Mouse (Mus musculus): ENCODE measurements around the gene Sall4. TPM values are rescaled to one million over a fixed set of nuclear protein-coding genes. Genes with fewer than 3 reads are reported as not detected.
A peak's percentile ranks its signal among the peaks of the same experiment; 100 is the strongest.

Gene Sall4
- total RNA-seq, 2 experiments from 2014 or later = 0.14 to 0.51 TPM

GRCm38 (mm10) chr2:168742059-168742627 lies 25.6 kb downstream of the Sall4 start, which contains the start of gene Atp9a:
Gene Atp9a, minus strand, starts transcription at chr2:168742409.
- DNase-seq (ENCODE audit: extremely low spot score in 1 of 2, low spot score in 2 of 2) = peak; percentile 76 to 79
- no peak for TF ChIP-seq CTCF (IDR thresholded peaks at IDR 0.05)
- Histone ChIP-seq H3K4me3 (peak within 1 kb of the TSS; percentile 83), H3K27ac (peak within 1 kb of the TSS; percentile 94)
- intact Hi-C loops (cut with DNase I) = loop anchor here (2.0 to 5.0 kb wide), 3 partner anchors 51 to 275 kb away; no protein-coding TSS in a partner anchor

GRCm38 (mm10) chr2:168741273-168742058 lies 26.3 kb downstream of the Sall4 start:
- peak; percentile 32 for TF ChIP-seq CTCF (IDR thresholded peaks at IDR 0.05)
- Histone ChIP-seq H3K27ac (peak overlapping the region; percentile 94), H3K4me3 (peak overlapping the region; percentile 83)
- peak; percentile 74 to 87 for DNase-seq (ENCODE audit: extremely low spot score in 1 of 2, low spot score in 2 of 2)
- intact Hi-C loops (cut with DNase I) = loop anchor here (2.0 to 5.0 kb wide), 3 partner anchors 51 to 274 kb away; no protein-coding TSS in a partner anchor

GRCm38 (mm10) chr2:168740496-168740895 lies 27.2 kb downstream of the Sall4 start:
- intact Hi-C loops (cut with DNase I) = loop anchor here (5.0 kb wide), 2 partner anchors 132 to 273 kb away; no protein-coding TSS in a partner anchor
- DNase-seq (ENCODE audit: extremely low spot score in 1 of 2, low spot score in 2 of 2) = no peak
- Histone ChIP-seq H3K27ac (no peak overlapping the region), H3K4me3 (peak overlapping the region; percentile 83)
- no peak for TF ChIP-seq CTCF (IDR thresholded peaks at IDR 0.05)

GRCm38 (mm10) chr2:168738854-168739253 lies 28.9 kb downstream of the Sall4 start:
- peak; percentile 35 for TF ChIP-seq CTCF (IDR thresholded peaks at IDR 0.05)
- intact Hi-C loops (cut with DNase I) = no loop called here
- H3K4me3 ChIP-seq = no peak overlapping the region
- H3K27ac ChIP-seq = no peak overlapping the region
- no peak for DNase-seq (ENCODE audit: extremely low spot score in 1 of 2, low spot score in 2 of 2)

GRCm38 (mm10) chr2:168737878-168738277 lies 29.9 kb downstream of the Sall4 start:
- no peak for TF ChIP-seq CTCF (IDR thresholded peaks at IDR 0.05)
- intact Hi-C loops (cut with DNase I) = no loop called here
- no peak for DNase-seq (ENCODE audit: extremely low spot score in 1 of 2, low spot score in 2 of 2)
- no peak overlapping the region for H3K4me3 ChIP-seq
- H3K27ac ChIP-seq = no peak overlapping the region

- DNase-seq (ENCODE audit: extremely low spot score in 1 of 2, low spot score in 2 of 2) = no peak
- no peak for TF ChIP-seq CTCF (IDR thresholded peaks at IDR 0.05)
- peak overlapping the region; percentile 2; the same call in 1 of the 2 replicates for H3K4me3 ChIP-seq
- peak overlapping the region; percentile 32; the same call in 1 of the 2 replicates for H3K27ac ChIP-seq
- intact Hi-C loops (cut with DNase I) = no loop called here
Observed at GRCm38 (mm10) chr2:168734023-168734422, 33.7 kb downstream of the Sall4 start.

- Histone ChIP-seq H3K27ac (no peak overlapping the region), H3K4me3 (no peak overlapping the region)
- intact Hi-C loops (cut with DNase I) = no loop called here
- no peak for DNase-seq (ENCODE audit: extremely low spot score in 1 of 2, low spot score in 2 of 2)
- no peak for TF ChIP-seq CTCF (IDR thresholded peaks at IDR 0.05)
Observed at GRCm38 (mm10) chr2:168731258-168731657, 36.5 kb downstream of the Sall4 start.

- no peak for DNase-seq (ENCODE audit: extremely low spot score in 1 of 2, low spot score in 2 of 2)
- no peak; the same call in 1 of the 2 replicates for TF ChIP-seq CTCF (IDR thresholded peaks at IDR 0.05)
- Histone ChIP-seq H3K27ac (no peak overlapping the region), H3K4me3 (no peak overlapping the region)
- intact Hi-C loops (cut with DNase I) = no loop called here
Observed at GRCm38 (mm10) chr2:168729736-168730135, 38.0 kb downstream of the Sall4 start.

- intact Hi-C loops (cut with DNase I) = no loop called here
- TF ChIP-seq CTCF (IDR thresholded peaks at IDR 0.05) = peak; percentile 3; the same call in 1 of the 2 replicates
- no peak overlapping the region for H3K4me3 ChIP-seq
- H3K27ac ChIP-seq = no peak overlapping the region
- no peak for DNase-seq (ENCODE audit: extremely low spot score in 1 of 2, low spot score in 2 of 2)
Observed at GRCm38 (mm10) chr2:168728045-168728444, 39.7 kb downstream of the Sall4 start.

- TF ChIP-seq CTCF (IDR thresholded peaks at IDR 0.05) = no peak
- H3K4me3 ChIP-seq = no peak overlapping the region
- intact Hi-C loops (cut with DNase I) = no loop called here
- no peak overlapping the region for H3K27ac ChIP-seq
- peak in 1 of 2 experiments; percentile 39 for DNase-seq (ENCODE audit: extremely low spot score in 1 of 2, low spot score in 2 of 2)
Observed at GRCm38 (mm10) chr2:168726007-168726406, 41.7 kb downstream of the Sall4 start.

GRCm38 (mm10) chr2:168721313-168721712 lies 46.4 kb downstream of the Sall4 start:
- no peak for DNase-seq (ENCODE audit: extremely low spot score in 1 of 2, low spot score in 2 of 2)
- intact Hi-C loops (cut with DNase I) = no loop called here
- TF ChIP-seq CTCF (IDR thresholded peaks at IDR 0.05) = no peak
- H3K27ac ChIP-seq = no peak overlapping the region
- no peak overlapping the region for H3K4me3 ChIP-seq

- DNase-seq (ENCODE audit: extremely low spot score in 1 of 2, low spot score in 2 of 2) = no peak
- peak; percentile 26 for TF ChIP-seq CTCF (IDR thresholded peaks at IDR 0.05)
- intact Hi-C loops (cut with DNase I) = no loop called here
- no peak overlapping the region for H3K27ac ChIP-seq
- H3K4me3 ChIP-seq = no peak overlapping the region
Observed at GRCm38 (mm10) chr2:168719742-168720141, 48.0 kb downstream of the Sall4 start.

Data from left cerebral cortex, adult 2 months (tissue).